Mouse (Mus musculus): ENCODE measurements around the gene Ptprs. TPM values are rescaled to one million over a fixed set of nuclear protein-coding genes. Genes with fewer than 3 reads are reported as not detected.

Ptprs gene
- polyA plus RNA-seq, 1 experiment = 56.8 TPM

GRCm38 (mm10) chr17:56405856-56406840, 70.1 kb downstream of the Ptprs start:
- Histone ChIP-seq H3K79me2 (ENCODE audit: control insufficient read depth, insufficient read depth) (no peaks in the 10 kb centered on the region), H3ac (ENCODE audit: control insufficient read depth, insufficient read length, low read depth) (no peak overlapping the region), H3K27me3 (ENCODE audit: control insufficient read depth, insufficient read depth, insufficient read length) (no peaks in the 10 kb centered on the region), H3K4me3 (ENCODE audit: insufficient read depth, poor library complexity, severe bottlenecking) (no peak overlapping the region), H3K79me3 (ENCODE audit: low read depth) (no peaks in the 10 kb centered on the region), H3K36me3 (ENCODE audit: control insufficient read depth, insufficient read depth) (peaks cover 5% of the 10 kb centered on the region)
- TF ChIP-seq FOSL1 (IDR thresholded peaks at IDR 0.05; ENCODE audit: insufficient read depth, low read length, poor library complexity, severe bottlenecking) = no peak
- TF ChIP-seq USF1 (IDR thresholded peaks at IDR 0.05; ENCODE audit: low read depth) = no peak
- no peak for TF ChIP-seq CTCF (IDR thresholded peaks at IDR 0.05; ENCODE audit: control insufficient read depth, insufficient read depth, insufficient read length)
- no peak for TF ChIP-seq CEBPB (IDR thresholded peaks at IDR 0.05; ENCODE audit: low read depth)
- TF ChIP-seq MYOG (IDR thresholded peaks at IDR 0.05; ENCODE audit: control insufficient read depth, extremely low read depth, insufficient read length) = no peak
- TF ChIP-seq MAX (IDR thresholded peaks at IDR 0.05) = no peak
- TF ChIP-seq MYOD1 (IDR thresholded peaks at IDR 0.05; ENCODE audit: control insufficient read depth, insufficient read length, low read depth) = no peak

- H3K79me2 ChIP-seq (ENCODE audit: control insufficient read depth, insufficient read depth) = no peaks in the 10 kb centered on the region
- no peaks in the 10 kb centered on the region for H3K27me3 ChIP-seq (ENCODE audit: control insufficient read depth, insufficient read depth, insufficient read length)
- H3K36me3 ChIP-seq (ENCODE audit: control insufficient read depth, insufficient read depth) = peaks cover 7% of the 10 kb centered on the region
- H3K4me3 ChIP-seq (ENCODE audit: insufficient read depth, poor library complexity, severe bottlenecking) = no peak overlapping the region
- no peak overlapping the region for H3ac ChIP-seq (ENCODE audit: control insufficient read depth, insufficient read length, low read depth)
- H3K79me3 ChIP-seq (ENCODE audit: low read depth) = no peaks in the 10 kb centered on the region
- TF ChIP-seq CEBPB (IDR thresholded peaks at IDR 0.05; ENCODE audit: low read depth) (peak; percentile 6), USF1 (IDR thresholded peaks at IDR 0.05; ENCODE audit: low read depth) (no peak), MAX (IDR thresholded peaks at IDR 0.05) (no peak)
These were observed 70.9 kb downstream of the Ptprs start for GRCm38 (mm10) chr17:56405341-56405740.

DNA sequence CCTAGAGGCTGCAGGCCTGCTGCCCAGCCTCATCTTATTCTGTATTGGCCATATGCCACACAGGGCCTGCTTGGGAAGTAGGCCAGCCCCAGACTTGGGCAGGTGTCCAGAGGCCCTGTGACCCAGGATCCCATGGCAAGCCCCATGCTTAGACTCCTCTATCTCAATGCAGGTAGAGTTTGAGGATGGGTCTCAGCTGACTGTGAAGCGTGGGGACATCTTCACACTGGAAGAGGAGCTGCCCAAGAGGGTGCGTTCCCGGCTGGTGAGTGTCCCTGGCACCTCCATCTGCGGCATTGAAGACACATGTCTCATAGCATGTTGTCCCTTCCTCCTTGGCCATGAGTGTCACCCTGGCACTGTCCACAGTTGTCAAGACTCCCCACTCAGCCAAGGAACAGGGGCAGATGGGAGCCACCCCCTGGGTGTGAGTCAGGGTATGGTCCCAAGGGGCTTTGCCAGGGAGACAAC, 75.2 kb downstream of the Ptprs start:
- TF ChIP-seq USF1 (IDR thresholded peaks at IDR 0.05; ENCODE audit: low read depth) = no peak
- TF ChIP-seq FOSL1 (IDR thresholded peaks at IDR 0.05; ENCODE audit: insufficient read depth, low read length, poor library complexity, severe bottlenecking) = no peak
- TF ChIP-seq CTCF (IDR thresholded peaks at IDR 0.05; ENCODE audit: control insufficient read depth, insufficient read depth, insufficient read length) = no peak
- no peak for TF ChIP-seq MAX (IDR thresholded peaks at IDR 0.05)
- TF ChIP-seq MYOD1 (IDR thresholded peaks at IDR 0.05; ENCODE audit: control insufficient read depth, insufficient read length, low read depth) = no peak
- no peak for TF ChIP-seq MYOG (IDR thresholded peaks at IDR 0.05; ENCODE audit: control insufficient read depth, extremely low read depth, insufficient read length)
- TF ChIP-seq CEBPB (IDR thresholded peaks at IDR 0.05; ENCODE audit: low read depth) = no peak
- Histone ChIP-seq H3K27me3 (ENCODE audit: control insufficient read depth, insufficient read depth, insufficient read length) (no peaks in the 10 kb centered on the region), H3K4me3 (ENCODE audit: insufficient read depth, poor library complexity, severe bottlenecking) (no peak overlapping the region), H3K36me3 (ENCODE audit: control insufficient read depth, insufficient read depth) (peaks cover 6% of the 10 kb centered on the region), H3K79me2 (ENCODE audit: control insufficient read depth, insufficient read depth) (no peaks in the 10 kb centered on the region), H3ac (ENCODE audit: control insufficient read depth, insufficient read length, low read depth) (no peak overlapping the region), H3K79me3 (ENCODE audit: low read depth) (no peaks in the 10 kb centered on the region)

GRCm38 (mm10) chr17:56400221-56400620, 76.1 kb downstream of the Ptprs start:
- Histone ChIP-seq H3K36me3 (ENCODE audit: control insufficient read depth, insufficient read depth) (peaks cover 6% of the 10 kb centered on the region), H3K4me3 (ENCODE audit: insufficient read depth, poor library complexity, severe bottlenecking) (no peak overlapping the region), H3K27me3 (ENCODE audit: control insufficient read depth, insufficient read depth, insufficient read length) (no peaks in the 10 kb centered on the region), H3K79me2 (ENCODE audit: control insufficient read depth, insufficient read depth) (no peaks in the 10 kb centered on the region), H3K79me3 (ENCODE audit: low read depth) (no peaks in the 10 kb centered on the region), H3ac (ENCODE audit: control insufficient read depth, insufficient read length, low read depth) (no peak overlapping the region)
- no peak for TF ChIP-seq FOSL1 (IDR thresholded peaks at IDR 0.05; ENCODE audit: insufficient read depth, low read length, poor library complexity, severe bottlenecking)
- TF ChIP-seq CTCF (IDR thresholded peaks at IDR 0.05; ENCODE audit: control insufficient read depth, insufficient read depth, insufficient read length) = no peak
- no peak for TF ChIP-seq MYOD1 (IDR thresholded peaks at IDR 0.05; ENCODE audit: control insufficient read depth, insufficient read length, low read depth)
- TF ChIP-seq MYOG (IDR thresholded peaks at IDR 0.05; ENCODE audit: control insufficient read depth, extremely low read depth, insufficient read length) = no peak
- no peak for TF ChIP-seq CEBPB (IDR thresholded peaks at IDR 0.05; ENCODE audit: low read depth)
- TF ChIP-seq USF1 (IDR thresholded peaks at IDR 0.05; ENCODE audit: low read depth) = no peak
- TF ChIP-seq MAX (IDR thresholded peaks at IDR 0.05) = no peak

DNA sequence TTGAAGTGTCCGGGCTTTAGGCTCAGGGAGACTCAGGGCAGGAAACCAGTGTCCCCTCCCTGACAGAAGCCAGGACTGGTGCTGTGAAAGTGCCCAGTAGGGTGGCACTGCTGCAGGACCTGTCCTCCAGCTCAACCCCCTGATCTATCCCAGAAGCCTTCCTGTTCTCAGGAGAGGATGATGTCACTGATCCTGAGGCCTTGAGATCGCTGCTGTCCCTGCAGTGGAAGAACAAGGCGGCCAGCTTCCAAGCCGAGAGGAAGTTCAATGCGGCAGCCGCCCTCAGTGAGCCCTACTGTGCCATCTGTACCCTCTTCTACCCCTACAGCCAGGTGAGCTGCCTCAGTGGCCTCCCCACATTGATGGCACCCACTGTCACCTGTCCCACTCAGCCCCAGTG, 80.2 kb downstream of the Ptprs start:
- Histone ChIP-seq H3K79me3 (ENCODE audit: low read depth) (no peaks in the 10 kb centered on the region), H3ac (ENCODE audit: control insufficient read depth, insufficient read length, low read depth) (no peak overlapping the region), H3K4me3 (ENCODE audit: insufficient read depth, poor library complexity, severe bottlenecking) (no peak overlapping the region), H3K36me3 (ENCODE audit: control insufficient read depth, insufficient read depth) (peaks cover 6% of the 10 kb centered on the region), H3K79me2 (ENCODE audit: control insufficient read depth, insufficient read depth) (no peaks in the 10 kb centered on the region), H3K27me3 (ENCODE audit: control insufficient read depth, insufficient read depth, insufficient read length) (no peaks in the 10 kb centered on the region)
- no peak for TF ChIP-seq USF1 (IDR thresholded peaks at IDR 0.05; ENCODE audit: low read depth)
- no peak for TF ChIP-seq MYOG (IDR thresholded peaks at IDR 0.05; ENCODE audit: control insufficient read depth, extremely low read depth, insufficient read length)
- TF ChIP-seq CTCF (IDR thresholded peaks at IDR 0.05; ENCODE audit: control insufficient read depth, insufficient read depth, insufficient read length) = no peak
- no peak for TF ChIP-seq MYOD1 (IDR thresholded peaks at IDR 0.05; ENCODE audit: control insufficient read depth, insufficient read length, low read depth)
- no peak for TF ChIP-seq FOSL1 (IDR thresholded peaks at IDR 0.05; ENCODE audit: insufficient read depth, low read length, poor library complexity, severe bottlenecking)
- TF ChIP-seq CEBPB (IDR thresholded peaks at IDR 0.05; ENCODE audit: low read depth) = no peak
- TF ChIP-seq MAX (IDR thresholded peaks at IDR 0.05) = no peak

Measured in C2C12 (cell line).